Mouse (Mus musculus): ENCODE results near the gene Pheta1. TPM values are rescaled to one million over a fixed set of nuclear protein-coding genes. Genes with fewer than 3 reads are reported as not detected.
A peak's percentile ranks its signal among the peaks of the same experiment; 100 is the strongest.

The Pheta1 gene
- 65.0 and 66.5 TPM in 2 replicates for polyA plus RNA-seq (2015; fragmentation: Nextera tagmentation; extraction: Ambion mirVana)

GRCm38 (mm10) chr5:121848743-121849142, at the start of gene Pheta1:
Pheta1 (plus strand) TSS chr5:121848984.
- peak; percentile 6; the same call in 1 of the 2 replicates for TF ChIP-seq CTCF (IDR thresholded peaks at IDR 0.05; ENCODE audit: low read depth)
- Histone ChIP-seq H3K9ac (ENCODE audit: low read depth, low read length) (peak within 1 kb of the TSS; percentile 88), H3K4me1 (replicated peaks; ENCODE audit: control insufficient read depth, insufficient read depth, low read length) (0 out of 2 replicates have a peak, but pooled peaks cover 5% of the 10 kb centered on the region), H3K36me3 (ENCODE audit: control insufficient read depth, insufficient read depth) (peaks cover 24% of the 10 kb centered on the region), H3K9me3 (ENCODE audit: control insufficient read depth) (no peaks in the 10 kb centered on the region), H3K27me3 (replicated peaks; ENCODE audit: control insufficient read depth, insufficient read depth, low read length) (no peaks in the 10 kb centered on the region), H3K4me2 (replicated peaks; ENCODE audit: low read depth) (peak within 1 kb of the TSS; percentile 78), H3K4me3 (ENCODE audit: low read depth, low read length) (peak within 1 kb of the TSS; percentile 89), H3K27ac (ENCODE audit: low read depth, low read length) (peak within 1 kb of the TSS; percentile 89)
- WGBS: under 1% methylated on average over 38 of the region's 42 CpGs
- ATAC-seq: peak; percentile 76

- 72% methylated on average over 3 of the region's 3 CpGs for WGBS
- Histone ChIP-seq H3K4me1 (replicated peaks; ENCODE audit: control insufficient read depth, insufficient read depth, low read length) (no peaks in the 10 kb centered on the region), H3K27ac (ENCODE audit: low read depth, low read length) (no peak overlapping the region), H3K9ac (ENCODE audit: low read depth, low read length) (no peak overlapping the region), H3K27me3 (replicated peaks; ENCODE audit: control insufficient read depth, insufficient read depth, low read length) (no peaks in the 10 kb centered on the region), H3K4me2 (replicated peaks; ENCODE audit: low read depth) (no peak overlapping the region), H3K36me3 (ENCODE audit: control insufficient read depth, insufficient read depth) (peaks cover 62% of the 10 kb centered on the region), H3K4me3 (ENCODE audit: low read depth, low read length) (no peak overlapping the region), H3K9me3 (ENCODE audit: control insufficient read depth) (no peaks in the 10 kb centered on the region)
- ATAC-seq: no peak
- no peak for TF ChIP-seq CTCF (IDR thresholded peaks at IDR 0.05; ENCODE audit: low read depth)
Observed at GRCm38 (mm10) chr5:121807186-121807585, 41.6 kb upstream of the Pheta1 start.

GRCm38 (mm10) chr5:121808202-121808601, 40.6 kb upstream of the Pheta1 start:
- Histone ChIP-seq H3K4me3 (ENCODE audit: low read depth, low read length) (no peak overlapping the region), H3K9me3 (ENCODE audit: control insufficient read depth) (no peaks in the 10 kb centered on the region), H3K36me3 (ENCODE audit: control insufficient read depth, insufficient read depth) (peaks cover 62% of the 10 kb centered on the region), H3K27me3 (replicated peaks; ENCODE audit: control insufficient read depth, insufficient read depth, low read length) (no peaks in the 10 kb centered on the region), H3K4me1 (replicated peaks; ENCODE audit: control insufficient read depth, insufficient read depth, low read length) (no peaks in the 10 kb centered on the region), H3K4me2 (replicated peaks; ENCODE audit: low read depth) (no peak overlapping the region), H3K9ac (ENCODE audit: low read depth, low read length) (no peak overlapping the region), H3K27ac (ENCODE audit: low read depth, low read length) (no peak overlapping the region)
- no peak for ATAC-seq
- no peak for TF ChIP-seq CTCF (IDR thresholded peaks at IDR 0.05; ENCODE audit: low read depth)
- WGBS: 79% methylated on average over 2 of the region's 2 CpGs

- no peak for ATAC-seq
- Histone ChIP-seq H3K27me3 (replicated peaks; ENCODE audit: control insufficient read depth, insufficient read depth, low read length) (no peaks in the 10 kb centered on the region), H3K27ac (ENCODE audit: low read depth, low read length) (no peak overlapping the region), H3K4me1 (replicated peaks; ENCODE audit: control insufficient read depth, insufficient read depth, low read length) (no peaks in the 10 kb centered on the region), H3K9ac (ENCODE audit: low read depth, low read length) (no peak overlapping the region), H3K4me3 (ENCODE audit: low read depth, low read length) (no peak overlapping the region), H3K36me3 (ENCODE audit: control insufficient read depth, insufficient read depth) (peaks cover 60% of the 10 kb centered on the region), H3K9me3 (ENCODE audit: control insufficient read depth) (no peaks in the 10 kb centered on the region), H3K4me2 (replicated peaks; ENCODE audit: low read depth) (no peak overlapping the region)
- no peak for TF ChIP-seq CTCF (IDR thresholded peaks at IDR 0.05; ENCODE audit: low read depth)
- WGBS: 55% methylated on average over 5 of the region's 5 CpGs
Observed at GRCm38 (mm10) chr5:121809667-121810224, 39.0 kb upstream of the Pheta1 start.

GRCm38 (mm10) chr5:121810331-121811151, 38.2 kb upstream of the Pheta1 start:
- 80% methylated on average over 17 of the region's 17 CpGs for WGBS
- peaks cover 55% of the 10 kb centered on the region for H3K36me3 ChIP-seq (ENCODE audit: control insufficient read depth, insufficient read depth)
- ATAC-seq: no peak
- no peak overlapping the region for H3K9ac ChIP-seq (ENCODE audit: low read depth, low read length)
- H3K9me3 ChIP-seq (ENCODE audit: control insufficient read depth): no peaks in the 10 kb centered on the region
- no peak overlapping the region for H3K4me2 ChIP-seq (replicated peaks; ENCODE audit: low read depth)
- H3K27ac ChIP-seq (ENCODE audit: low read depth, low read length): no peak overlapping the region
- H3K4me1 ChIP-seq (replicated peaks; ENCODE audit: control insufficient read depth, insufficient read depth, low read length): no peaks in the 10 kb centered on the region
- no peaks in the 10 kb centered on the region for H3K27me3 ChIP-seq (replicated peaks; ENCODE audit: control insufficient read depth, insufficient read depth, low read length)
- no peak for TF ChIP-seq CTCF (IDR thresholded peaks at IDR 0.05; ENCODE audit: low read depth)
- H3K4me3 ChIP-seq (ENCODE audit: low read depth, low read length): no peak overlapping the region

GRCm38 (mm10) chr5:121811485-121811931, 37.3 kb upstream of the Pheta1 start:
- WGBS: 86% methylated on average over 5 of the region's 5 CpGs
- Histone ChIP-seq H3K27ac (ENCODE audit: low read depth, low read length) (no peak overlapping the region), H3K36me3 (ENCODE audit: control insufficient read depth, insufficient read depth) (peaks cover 58% of the 10 kb centered on the region)

More at GRCm38 (mm10) chr5:121811485-121811931, 37.3 kb upstream of the Pheta1 start:
- no peaks in the 10 kb centered on the region for H3K4me1 ChIP-seq (replicated peaks; ENCODE audit: control insufficient read depth, insufficient read depth, low read length)
- TF ChIP-seq CTCF (IDR thresholded peaks at IDR 0.05; ENCODE audit: low read depth): no peak
- no peak overlapping the region for H3K9ac ChIP-seq (ENCODE audit: low read depth, low read length)
- H3K4me2 ChIP-seq (replicated peaks; ENCODE audit: low read depth): no peak overlapping the region
- no peak for ATAC-seq
- H3K9me3 ChIP-seq (ENCODE audit: control insufficient read depth): no peaks in the 10 kb centered on the region
- H3K4me3 ChIP-seq (ENCODE audit: low read depth, low read length): no peak overlapping the region
- H3K27me3 ChIP-seq (replicated peaks; ENCODE audit: control insufficient read depth, insufficient read depth, low read length): no peaks in the 10 kb centered on the region

Data from intestine, postnatal 0 days (tissue).